Mouse (Mus musculus) midbrain, embryonic 14.5 days (tissue): Measurements from ENCODE around the gene Slc35a5. TPM values are rescaled to one million over a fixed set of nuclear protein-coding genes. Genes with fewer than 3 reads are reported as not detected.

Experiments used
- ATAC-seq: fragments of 200-750 bp; cut with Nextera tagmentation; 2 replicates; pipeline ENCODE4 v1.8.0; 2017; ENCODE audit warnings: moderate number of reproducible peaks, moderate library complexity; ENCODE audit not compliant: low FRiP score, low TSS enrichment
- DNase-seq: peaks from one replicate; pipeline ENCODE4 v3.0.0-alpha.2; 2015
- H3K27ac ChIP-seq: fragments of 300-500 bp; sonication (generic); replicated peaks from 2 replicates; pipeline ENCODE4 v1.5.1; 2014; ENCODE audit warnings: mild to moderate bottlenecking, low read depth, low read length, moderate library complexity
- H3K27me3 ChIP-seq: fragments of 300-500 bp; sonication (generic); 2 replicates; pipeline ENCODE4 v1.6.1; 2014; ENCODE audit warnings: low read length, control low read depth, mixed read lengths; ENCODE audit not compliant: control insufficient read depth, insufficient read depth
- H3K36me3 ChIP-seq: fragments of 300-500 bp; sonication (generic); 2 replicates; pipeline ENCODE4 v1.6.1; 2014; ENCODE audit warnings: low read length, control low read depth; ENCODE audit not compliant: control insufficient read depth, insufficient read depth
- H3K4me1 ChIP-seq: fragments of 300-500 bp; sonication (generic); 2 replicates; pipeline ENCODE4 v1.6.1; 2014; ENCODE audit warnings: mild to moderate bottlenecking, antibody characterized with exemption, low read length, control low read depth; ENCODE audit not compliant: control insufficient read depth, insufficient read depth
- H3K4me2 ChIP-seq: fragments of 300-500 bp; sonication (generic); 2 replicates; pipeline ENCODE4 v1.6.1; 2014; ENCODE audit warnings: mild to moderate bottlenecking, low read length, moderate library complexity
- H3K4me3 ChIP-seq: fragments of 300-500 bp; sonication (generic); replicated peaks from 2 replicates; pipeline ENCODE4 v1.5.1; 2014; ENCODE audit warnings: low read depth, low read length
- H3K9ac ChIP-seq: fragments of 300-500 bp; sonication (generic); replicated peaks from 2 replicates; pipeline ENCODE4 v1.6.1; 2014; ENCODE audit warnings: mild to moderate bottlenecking, low read length, moderate library complexity
- H3K9me3 ChIP-seq: fragments of 300-500 bp; sonication (generic); 2 replicates; pipeline ENCODE4 v1.6.1; 2016; ENCODE audit warnings: low read length, control low read depth, mixed read lengths; ENCODE audit not compliant: control insufficient read depth
- WGBS: fragments of 180-500 bp; shearing (Covaris S2); extraction: QIAGEN DNeasy Blood & Tissue Kit; methylation state at CpG from one replicate; pipeline ENCODE4 v1.1.7; 2014; 5-methylcytosine and 5-hydroxymethylcytosine counted together
- polyA plus RNA-seq: library from polyadenylated mRNA; unstranded; fragments of >200 nt; fragmentation: Nextera tagmentation; extraction: Ambion mirVana; gene quantifications from 2 replicates; pipeline ENCODE4 v1.2.1, GENCODE M21; 2014

Gene Slc35a5
- polyA plus RNA-seq, 1 experiment from 2014 or later, result 29.8 TPM

DNA sequence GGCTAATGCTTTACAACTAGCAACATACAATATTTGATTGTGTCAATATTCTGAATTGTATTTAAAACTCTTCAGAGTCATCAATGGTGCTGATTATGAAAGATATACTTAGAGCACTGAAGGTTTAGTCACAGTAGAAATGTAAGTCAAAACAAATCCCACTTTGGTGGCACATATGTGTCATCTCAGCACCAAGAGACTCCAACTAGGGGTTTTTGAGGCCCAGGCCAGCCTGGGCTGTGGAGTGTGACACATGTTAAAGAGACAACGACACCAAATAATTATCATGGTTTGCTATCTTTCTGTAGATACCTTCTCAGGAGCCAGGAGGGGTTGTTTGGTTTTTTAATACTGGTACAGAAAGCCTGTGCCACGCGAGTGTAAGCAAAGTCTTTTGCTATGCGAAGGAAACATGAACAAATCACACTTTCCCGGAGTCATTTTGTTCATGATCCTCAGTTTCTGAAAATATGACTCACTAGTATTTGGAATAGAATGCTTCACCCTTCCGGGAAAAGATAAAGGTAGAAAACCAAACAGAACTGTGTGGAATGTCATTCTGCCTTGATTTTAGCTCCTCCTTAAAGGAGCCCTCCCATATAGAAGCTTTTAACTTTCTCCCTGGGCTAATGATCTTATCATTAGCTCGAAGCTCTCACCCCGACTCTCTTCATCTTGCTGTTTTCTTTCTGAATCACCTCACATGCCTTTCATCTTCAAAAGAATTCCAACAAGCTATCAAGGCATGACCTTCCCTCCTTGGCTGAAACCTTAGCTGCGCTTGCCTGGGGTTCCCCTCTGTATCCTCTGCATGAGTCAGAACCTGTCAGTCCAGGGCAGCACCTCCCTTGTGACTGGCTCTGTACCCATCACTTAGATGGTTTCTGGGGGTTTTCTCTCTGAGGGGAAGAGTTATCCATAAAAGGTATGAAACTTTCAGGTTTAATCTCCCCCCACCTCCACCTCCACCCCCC, 34.0 kb downstream of the Slc35a5 start:
- H3K36me3 ChIP-seq, result no peaks in the 10 kb centered on the region
- no peak overlapping the region for H3K9ac ChIP-seq
- no peak overlapping the region for H3K4me3 ChIP-seq
- no peak overlapping the region for H3K27ac ChIP-seq
- H3K4me1 ChIP-seq, result no peaks in the 10 kb centered on the region
- H3K4me2 ChIP-seq, result no peak overlapping the region
- no peaks in the 10 kb centered on the region for H3K27me3 ChIP-seq
- ATAC-seq, result no peak
- 70% methylated on average over 9 of the region's 9 CpGs for WGBS
- no peak for DNase-seq
- no peaks in the 10 kb centered on the region for H3K9me3 ChIP-seq

DNA sequence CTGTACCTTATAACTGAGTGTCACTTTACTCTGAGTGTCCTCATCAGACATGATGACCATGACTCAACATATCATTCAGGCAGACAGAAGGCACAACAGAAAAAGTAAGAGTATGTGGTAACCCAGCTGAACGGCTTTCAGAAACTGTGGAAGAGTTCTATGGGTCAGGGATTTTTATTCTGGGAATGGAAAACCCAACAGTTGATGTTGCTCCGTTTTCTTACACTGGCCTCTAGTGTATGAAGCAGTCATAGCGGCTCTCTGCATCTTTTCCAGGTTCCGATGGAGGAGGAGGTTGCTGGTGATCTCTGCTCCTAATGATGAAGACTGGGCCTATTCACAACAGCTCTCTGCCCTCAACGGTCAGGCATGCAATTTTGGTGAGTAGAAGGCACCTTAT, 35.9 kb downstream of the Slc35a5 start:
- Histone ChIP-seq H3K4me3 (no peak overlapping the region), H3K4me2 (no peak overlapping the region), H3K4me1 (no peaks in the 10 kb centered on the region), H3K36me3 (no peaks in the 10 kb centered on the region), H3K27ac (no peak overlapping the region), H3K9ac (no peak overlapping the region), H3K9me3 (no peaks in the 10 kb centered on the region), H3K27me3 (no peaks in the 10 kb centered on the region)
- ATAC-seq, result no peak
- WGBS, result 71% methylated on average over 5 of the region's 5 CpGs
- DNase-seq, result peak; percentile 8

DNA sequence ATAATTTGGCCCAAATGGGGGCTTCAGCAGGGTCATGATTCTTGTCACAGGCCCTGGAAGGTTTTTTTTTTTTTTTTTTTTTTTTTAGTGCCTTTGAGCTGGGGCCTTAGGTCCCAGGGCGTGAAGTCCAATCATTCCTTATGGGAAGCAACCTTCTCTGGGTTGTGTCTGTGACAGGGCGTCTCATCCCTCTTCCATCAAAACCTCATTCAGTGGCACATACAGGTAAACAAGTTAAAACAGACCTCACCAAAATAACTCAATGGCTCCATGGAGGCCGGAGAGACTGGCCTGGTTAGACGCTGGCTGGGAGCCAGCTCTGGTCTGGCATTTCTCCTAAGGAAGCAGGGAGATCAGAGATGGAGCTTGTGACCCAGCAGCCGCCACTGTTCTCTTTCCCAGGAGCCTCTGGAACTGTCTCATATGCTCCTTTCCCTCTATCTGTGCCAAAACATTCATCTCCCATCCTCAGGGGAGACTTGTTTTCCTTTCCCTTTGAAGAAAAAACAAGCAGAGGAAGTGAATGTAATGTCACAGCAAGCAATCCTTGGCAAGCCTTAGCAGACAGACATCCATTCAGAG, 37.6 kb downstream of the Slc35a5 start:
- Histone ChIP-seq H3K4me3 (no peak overlapping the region), H3K4me1 (no peaks in the 10 kb centered on the region), H3K27ac (no peak overlapping the region), H3K36me3 (no peaks in the 10 kb centered on the region), H3K27me3 (no peaks in the 10 kb centered on the region), H3K9me3 (no peaks in the 10 kb centered on the region), H3K4me2 (no peak overlapping the region), H3K9ac (no peak overlapping the region)
- WGBS, result 88% methylated on average over 5 of the region's 5 CpGs
- peak; percentile 20 for DNase-seq
- ATAC-seq, result no peak

DNA sequence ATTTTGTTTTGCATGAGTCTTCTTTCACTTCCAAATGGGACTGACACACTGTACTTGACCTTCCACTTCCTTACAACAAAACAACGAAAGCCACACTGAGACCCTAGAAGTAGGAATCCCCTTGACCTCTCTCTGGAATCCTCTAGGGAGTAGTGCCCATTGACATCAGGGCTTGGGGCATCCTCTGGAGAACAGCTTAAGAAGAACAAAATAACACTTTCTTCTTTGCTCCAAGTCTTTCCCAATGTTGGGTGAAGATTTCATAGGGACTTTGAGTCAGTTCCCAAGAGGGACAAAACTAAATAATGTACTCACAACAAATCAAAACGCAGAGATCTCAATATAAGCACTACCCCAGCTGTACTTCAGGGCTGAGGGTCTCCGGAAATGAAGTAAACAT, 39.7 kb downstream of the Slc35a5 start:
- WGBS, result 80% methylated on average over 3 of the region's 3 CpGs
- ATAC-seq, result no peak
- no peak overlapping the region for H3K4me2 ChIP-seq
- no peak overlapping the region for H3K27ac ChIP-seq
- H3K4me1 ChIP-seq, result no peaks in the 10 kb centered on the region
- DNase-seq, result no peak
- no peak overlapping the region for H3K9ac ChIP-seq
- H3K27me3 ChIP-seq, result no peaks in the 10 kb centered on the region
- H3K4me3 ChIP-seq, result no peak overlapping the region
- no peaks in the 10 kb centered on the region for H3K36me3 ChIP-seq
- no peaks in the 10 kb centered on the region for H3K9me3 ChIP-seq

DNA sequence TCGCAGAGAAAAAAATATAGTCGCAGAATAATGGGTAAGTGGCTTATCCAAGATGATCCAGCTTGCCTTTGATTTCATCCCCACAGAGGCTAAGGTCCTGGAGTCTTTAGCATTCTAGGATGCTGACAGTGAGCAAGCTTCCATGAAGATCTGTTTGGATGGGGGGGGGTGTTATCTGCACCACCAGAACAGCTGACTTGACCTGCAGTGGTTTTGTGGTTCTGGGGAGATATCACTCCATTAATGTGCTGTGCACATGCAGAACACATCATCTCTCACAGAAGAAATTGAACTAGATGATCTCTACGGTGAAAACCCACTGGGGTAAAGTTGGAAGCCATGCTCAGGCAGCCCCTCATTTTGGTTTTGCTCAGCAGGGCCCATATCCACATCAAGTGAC, 41.3 kb downstream of the Slc35a5 start:
- no peak overlapping the region for H3K4me2 ChIP-seq
- WGBS, result 89% methylated on average over 3 of the region's 3 CpGs

DNA sequence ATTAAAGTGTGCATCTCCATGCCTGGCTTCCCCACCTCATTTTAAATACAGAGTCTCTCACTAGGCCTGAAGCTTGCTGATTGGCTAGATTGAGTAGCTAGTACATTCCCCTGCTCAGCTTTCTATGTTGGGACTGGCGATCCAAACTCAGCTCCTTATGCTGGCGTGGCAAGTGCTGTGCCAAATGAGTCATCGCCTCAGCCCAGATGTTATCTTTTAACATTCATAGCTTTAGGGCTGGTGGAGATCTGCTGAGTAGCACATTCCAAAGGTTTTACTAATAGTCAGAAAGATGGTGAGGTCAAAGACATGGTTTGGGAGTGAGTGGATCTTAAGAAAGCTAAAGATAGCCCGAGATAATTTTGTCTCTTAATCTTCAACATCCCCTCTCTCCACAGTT, 48.0 kb downstream of the Slc35a5 start:
- Histone ChIP-seq H3K27ac (no peak overlapping the region), H3K27me3 (no peaks in the 10 kb centered on the region), H3K9me3 (no peaks in the 10 kb centered on the region), H3K4me1 (no peaks in the 10 kb centered on the region), H3K4me3 (no peak overlapping the region), H3K9ac (no peak overlapping the region), H3K4me2 (no peak overlapping the region), H3K36me3 (no peaks in the 10 kb centered on the region)
- no peak for ATAC-seq
- DNase-seq, result no peak
- WGBS, result 82% methylated on average over 4 of the region's 4 CpGs

More for the DNA sequence above, 41.3 kb downstream of the Slc35a5 start:
- Histone ChIP-seq H3K36me3 (no peaks in the 10 kb centered on the region), H3K4me3 (no peak overlapping the region), H3K27ac (no peak overlapping the region), H3K4me1 (no peaks in the 10 kb centered on the region), H3K9ac (no peak overlapping the region), H3K27me3 (no peaks in the 10 kb centered on the region), H3K9me3 (no peaks in the 10 kb centered on the region)
- ATAC-seq (no peak), DNase-seq (no peak)

DNA sequence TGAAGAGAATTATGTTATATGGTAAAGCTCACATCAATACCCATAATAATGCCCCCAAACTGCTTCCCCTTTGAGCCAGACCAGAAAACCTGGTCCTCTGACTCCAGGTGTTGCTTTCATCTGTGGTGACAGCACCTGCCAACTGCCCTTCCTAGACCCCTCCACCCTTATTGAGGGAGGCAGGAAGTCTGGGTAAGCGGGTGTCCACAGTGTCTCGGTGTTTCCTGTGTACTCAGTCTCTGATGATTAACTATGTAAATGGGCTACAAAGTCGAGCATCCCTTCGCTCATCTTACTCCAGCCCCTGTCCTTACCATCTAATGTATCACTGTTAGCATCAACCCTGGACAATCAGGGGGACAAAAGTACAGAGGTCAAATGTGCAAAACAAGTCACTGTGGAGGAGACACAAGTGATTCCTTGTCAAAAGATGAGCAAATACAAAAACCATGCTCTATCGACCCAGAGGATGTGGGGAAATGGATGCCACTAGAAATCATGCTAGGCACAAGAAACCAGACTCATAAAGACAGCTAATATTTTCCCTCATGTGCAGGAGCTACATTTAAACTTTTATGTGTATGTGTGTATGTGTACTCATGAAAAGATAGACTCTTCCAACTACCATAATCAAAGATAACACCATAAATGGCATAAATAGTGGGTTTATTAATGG, 50.2 kb downstream of the Slc35a5 start:
- Histone ChIP-seq H3K4me2 (no peak overlapping the region), H3K9ac (no peak overlapping the region), H3K4me1 (no peaks in the 10 kb centered on the region), H3K36me3 (no peaks in the 10 kb centered on the region), H3K9me3 (no peaks in the 10 kb centered on the region), H3K27ac (no peak overlapping the region), H3K27me3 (no peaks in the 10 kb centered on the region), H3K4me3 (no peak overlapping the region)
- WGBS, result 81% methylated on average over 5 of the region's 5 CpGs
- ATAC-seq (no peak), DNase-seq (no peak)

DNA sequence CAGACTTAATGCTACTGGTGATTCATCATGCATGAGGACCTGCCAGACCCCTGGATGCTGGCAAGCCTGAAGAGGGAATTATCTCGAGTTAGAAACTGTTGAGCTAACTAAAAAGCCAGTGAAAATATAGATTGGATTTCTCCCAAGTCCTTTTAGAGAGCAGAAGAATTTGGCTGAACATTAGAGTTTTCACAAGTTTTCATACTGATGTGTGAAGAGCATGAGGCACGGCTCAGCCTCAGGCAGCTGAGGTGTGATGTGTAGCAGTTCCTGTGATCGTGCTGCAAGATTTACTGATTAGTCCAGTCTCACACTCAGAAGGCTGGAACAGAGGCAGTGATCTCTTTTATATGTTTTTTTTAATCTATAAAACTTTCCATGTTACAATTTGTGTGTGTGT, 53.5 kb downstream of the Slc35a5 start:
- 69% methylated on average over 3 of the region's 3 CpGs for WGBS
- Histone ChIP-seq H3K9me3 (no peaks in the 10 kb centered on the region), H3K9ac (no peak overlapping the region), H3K4me1 (no peaks in the 10 kb centered on the region), H3K4me3 (no peak overlapping the region), H3K27ac (no peak overlapping the region), H3K36me3 (no peaks in the 10 kb centered on the region), H3K4me2 (no peak overlapping the region), H3K27me3 (no peaks in the 10 kb centered on the region)
- DNase-seq (no peak), ATAC-seq (no peak)
